Mouse (Mus musculus): Measurements from ENCODE around the gene Unc79. TPM values are rescaled to one million over a fixed set of nuclear protein-coding genes. Genes with fewer than 3 reads are reported as not detected.
A peak's percentile ranks its signal among the peaks of the same experiment; 100 is the strongest.

Unc79 gene
- total RNA-seq, 4 experiments from 2014 or later: 49.8 to 60.2 (median 56.0) TPM

DNA sequence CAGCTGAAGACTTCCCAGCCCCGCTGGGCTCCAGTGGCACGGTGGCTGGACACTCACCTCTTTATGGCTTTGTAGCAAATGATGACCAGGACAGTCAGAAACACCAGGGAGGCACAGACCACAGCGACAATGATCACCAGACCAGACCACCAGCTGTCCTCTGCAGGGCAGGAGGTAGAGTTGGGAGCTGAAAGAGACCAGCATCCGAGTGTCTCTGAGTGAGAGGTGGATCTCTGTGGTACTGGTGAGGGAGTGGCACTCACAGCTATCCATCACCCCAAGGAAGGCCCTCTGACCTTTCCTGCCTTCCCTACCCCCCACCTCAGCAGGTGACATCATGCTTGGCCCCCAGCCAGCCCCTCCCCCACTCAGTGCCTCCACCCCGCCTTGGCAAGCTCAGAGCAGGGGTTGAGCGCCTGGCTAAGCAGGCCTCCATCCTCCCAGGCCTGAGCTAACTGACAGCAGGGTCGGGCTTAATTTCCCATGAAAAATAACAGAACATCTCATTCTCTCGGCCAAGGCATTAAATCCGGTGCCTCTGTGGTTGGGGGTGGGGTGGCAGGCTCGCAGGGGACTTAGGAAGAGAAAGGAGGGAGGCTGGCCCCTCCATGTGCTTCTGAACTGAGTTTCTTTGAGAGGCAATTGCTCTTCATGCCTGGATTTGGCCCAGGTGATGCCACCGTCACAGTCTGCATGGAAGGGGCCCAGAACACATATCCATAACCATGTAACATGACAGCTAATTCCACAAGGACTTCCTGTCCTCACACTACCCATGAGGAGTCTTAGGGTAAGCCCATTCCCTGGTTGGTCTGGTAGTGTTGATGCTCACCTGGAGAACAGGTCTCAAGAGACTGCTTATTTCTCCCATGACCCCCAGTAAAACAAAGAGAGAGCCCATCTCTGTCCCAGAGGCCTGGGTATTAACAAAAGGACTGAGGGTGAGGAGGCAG, 254.2 kb downstream of the Unc79 start:
- DNase-seq (ENCODE audit: low spot score in 2 of 2): no peak

- DNase-seq (ENCODE audit: low spot score in 2 of 2): peak in 1 of 2 experiments; percentile 51
Measured at GRCm38 (mm10) chr12:103205561-103205960, 256.9 kb downstream of the Unc79 start.

GRCm38 (mm10) chr12:103209581-103209980, 260.9 kb downstream of the Unc79 start:
- DNase-seq (ENCODE audit: low spot score in 2 of 2): no peak

- DNase-seq (ENCODE audit: low spot score in 2 of 2): peak in 1 of 2 experiments; percentile 76
Measured at GRCm38 (mm10) chr12:103211078-103211477, 262.4 kb downstream of the Unc79 start.

GRCm38 (mm10) chr12:103213591-103213990, 264.9 kb downstream of the Unc79 start:
- DNase-seq (ENCODE audit: low spot score in 2 of 2): no peak

DNA sequence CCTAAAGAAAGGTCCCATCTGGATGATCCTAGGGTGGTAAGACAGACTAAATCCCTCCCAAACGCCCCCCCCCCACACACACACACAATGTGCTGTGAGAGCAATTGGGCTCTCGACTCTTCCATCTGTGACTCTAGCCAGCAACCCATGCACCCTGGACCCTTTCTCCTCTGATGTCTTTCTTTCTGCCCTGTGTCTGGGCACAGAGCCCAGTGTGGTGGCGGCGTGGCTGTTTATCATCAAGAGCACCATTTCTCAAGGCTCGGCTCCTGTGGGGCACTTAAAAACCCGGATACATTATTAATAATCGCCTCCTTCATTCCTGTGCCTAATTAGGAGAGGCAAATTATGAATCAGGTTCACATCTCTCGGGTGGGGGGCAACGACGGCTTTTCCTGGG, 265.6 kb downstream of the Unc79 start:
- DNase-seq (ENCODE audit: low spot score in 2 of 2): no peak

DNA sequence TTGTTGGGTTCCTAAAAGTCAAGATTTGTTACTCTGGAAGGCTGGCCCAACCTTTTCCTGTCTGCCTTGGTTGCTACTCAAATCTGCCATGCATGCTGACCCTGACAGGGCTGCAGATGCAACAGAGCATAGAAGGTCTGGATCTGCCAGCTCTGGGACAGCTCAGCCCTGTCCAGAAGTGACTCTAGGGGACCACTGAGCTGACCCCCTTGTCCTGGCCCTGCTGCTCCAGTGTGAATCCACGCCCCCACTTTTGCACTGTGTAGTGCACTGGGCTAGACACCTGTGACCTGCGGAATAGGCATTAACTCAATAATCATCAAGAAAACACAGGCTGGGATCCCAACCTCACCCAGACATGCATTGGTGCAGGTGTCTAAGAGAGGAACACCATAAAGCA, 266.1 kb downstream of the Unc79 start:
- DNase-seq (ENCODE audit: low spot score in 2 of 2): no peak

GRCm38 (mm10) chr12:103215877-103216610, 267.4 kb downstream of the Unc79 start:
- DNase-seq (ENCODE audit: low spot score in 2 of 2): no peak

GRCm38 (mm10) chr12:103223671-103224070, 275.0 kb downstream of the Unc79 start:
- DNase-seq (ENCODE audit: low spot score in 2 of 2): no peak

DNA sequence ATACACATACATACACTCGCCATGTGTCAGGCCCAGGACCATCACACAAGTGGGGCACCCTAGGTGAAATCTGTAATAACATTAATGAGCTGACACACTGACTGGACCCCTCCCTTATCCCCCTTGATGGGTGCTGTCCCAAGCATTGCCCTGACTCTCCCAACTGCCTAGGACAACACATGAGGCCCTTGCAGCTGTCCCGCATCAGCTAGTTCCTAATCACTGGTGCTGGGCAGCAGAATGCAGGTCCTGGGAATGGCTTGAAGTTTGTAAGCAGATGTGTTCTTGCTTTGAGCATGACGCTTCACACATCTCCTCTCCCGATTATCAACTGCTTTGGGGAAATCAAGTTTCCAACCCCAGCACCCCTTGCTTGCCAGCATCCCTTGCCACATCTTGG, 277.5 kb downstream of the Unc79 start:
- DNase-seq (ENCODE audit: low spot score in 2 of 2): no peak

- DNase-seq (ENCODE audit: low spot score in 2 of 2): no peak
Measured at GRCm38 (mm10) chr12:103229058-103229457, 280.4 kb downstream of the Unc79 start.

Small RNA genes lying within 50 kb of the gene (microRNA-seq; reads per million reads assigned to microRNA genes)
- gene Gm44324: 0 reads per million in 2 experiments

Other genes with a start within 250 kb of the Unc79 start
- gene Itpk1, start 243.9 kb upstream of the Unc79 start, total RNA-seq (2022): 10 to 100 TPM; 58.8 to 68.2 (median 62.5) TPM
- gene Moap1, start 205.2 kb upstream of the Unc79 start, total RNA-seq (2022): 10 to 100 TPM; 29.9 to 37.3 (median 33.4) TPM
- 1 to 10 TPM; 5.3 to 6.3 (median 5.9) TPM for gene Tmem251, start 205.1 kb upstream of the Unc79 start, total RNA-seq (2022)
- gene Gm28051, start 191.1 kb upstream of the Unc79 start, total RNA-seq (2022): not detected
- 10 to 100 TPM; 12.7 to 15.0 (median 13.4) TPM for gene Gon7, start 191.1 kb upstream of the Unc79 start, total RNA-seq (2022)
- 10 to 100 TPM; 30.1 to 31.7 (median 31.3) TPM for gene Ubr7, start 190.9 kb upstream of the Unc79 start, total RNA-seq (2022)
- gene Gm20604, start 190.2 kb upstream of the Unc79 start, total RNA-seq (2022): 10 to 100 TPM; 15.1 to 21.1 (median 18.1) TPM
- gene Btbd7, start 70.4 kb upstream of the Unc79 start, total RNA-seq (2022): 10 to 100 TPM; 18.7 to 20.7 (median 19.4) TPM
- not detected for gene Cox8c, start 49.5 kb upstream of the Unc79 start, total RNA-seq (2022)